Mouse (Mus musculus): Measurements from ENCODE around the gene Tcfl5. TPM values are rescaled to one million over a fixed set of nuclear protein-coding genes. Genes with fewer than 3 reads are reported as not detected.

Tcfl5 gene
- polyA plus RNA-seq (2014; fragmentation: Nextera tagmentation; extraction: Ambion mirVana) = 0.53 and 0.75 TPM in 2 replicates

- no peak for ATAC-seq (ENCODE audit: low read depth)
- Histone ChIP-seq H3K27me3 (ENCODE audit: control insufficient read depth, insufficient read depth, low read length) (peaks cover 27% of the 10 kb centered on the region), H3K9ac (replicated peaks; ENCODE audit: low read depth, low read length) (no peak within 1 kb of the TSS), H3K4me1 (ENCODE audit: control insufficient read depth, insufficient read depth, low read length) (no peaks in the 10 kb centered on the region), H3K4me2 (ENCODE audit: low read depth, low read length) (peak within 1 kb of the TSS; percentile 38), H3K27ac (ENCODE audit: low read depth, low read length) (no peak within 1 kb of the TSS), H3K36me3 (ENCODE audit: control insufficient read depth, insufficient read depth, low read length) (no peaks in the 10 kb centered on the region), H3K9me3 (ENCODE audit: control insufficient read depth, low read length) (peaks cover 6% of the 10 kb centered on the region), H3K4me3 (ENCODE audit: low read depth, low read length) (peak within 1 kb of the TSS; percentile 29)
- 4% methylated on average over 33 of the region's 56 CpGs for WGBS
Measured at GRCm38 (mm10) chr2:180642555-180643260, at the start of gene Tcfl5. Tcfl5 (minus strand) TSS chr2:180642708.

DNA sequence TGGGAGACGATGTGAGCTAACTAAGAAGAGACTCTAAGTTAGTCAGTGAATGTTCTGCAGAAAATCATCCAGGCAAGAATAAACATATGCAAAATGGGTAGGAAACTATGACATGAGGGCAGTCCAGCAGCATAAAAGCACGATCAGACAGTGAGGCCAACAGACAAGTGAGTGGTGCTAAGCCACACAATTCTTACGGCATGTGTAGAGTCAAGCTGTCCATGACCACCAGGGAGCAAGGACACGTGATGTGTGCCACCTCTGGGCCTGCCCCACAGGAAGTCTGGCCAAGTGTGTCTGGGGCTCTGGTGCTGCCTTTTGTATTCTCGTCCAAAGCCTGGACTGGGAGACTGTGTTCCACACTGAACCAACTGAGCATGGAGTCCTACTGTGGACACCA, 47.3 kb upstream of the Tcfl5 start:
- ATAC-seq (ENCODE audit: low read depth) = no peak
- no peak overlapping the region for H3K4me2 ChIP-seq (ENCODE audit: low read depth, low read length)
- H3K4me3 ChIP-seq (ENCODE audit: low read depth, low read length) = no peak overlapping the region
- H3K4me1 ChIP-seq (ENCODE audit: control insufficient read depth, insufficient read depth, low read length) = peaks cover 4% of the 10 kb centered on the region; the same call in 1 of the 2 replicates
- H3K9me3 ChIP-seq (ENCODE audit: control insufficient read depth, low read length) = no peaks in the 10 kb centered on the region
- WGBS = 91% methylated on average over 5 of the region's 5 CpGs
- H3K36me3 ChIP-seq (ENCODE audit: control insufficient read depth, insufficient read depth, low read length) = peaks cover 34% of the 10 kb centered on the region
- no peak overlapping the region for H3K27ac ChIP-seq (ENCODE audit: low read depth, low read length)
- H3K27me3 ChIP-seq (ENCODE audit: control insufficient read depth, insufficient read depth, low read length) = no peaks in the 10 kb centered on the region
- H3K9ac ChIP-seq (replicated peaks; ENCODE audit: low read depth, low read length) = no peak overlapping the region

GRCm38 (mm10) chr2:180684031-180684430, 41.5 kb upstream of the Tcfl5 start:
- Histone ChIP-seq H3K9ac (replicated peaks; ENCODE audit: low read depth, low read length) (no peak overlapping the region), H3K4me1 (ENCODE audit: control insufficient read depth, insufficient read depth, low read length) (no peaks in the 10 kb centered on the region), H3K27me3 (ENCODE audit: control insufficient read depth, insufficient read depth, low read length) (no peaks in the 10 kb centered on the region), H3K27ac (ENCODE audit: low read depth, low read length) (no peak overlapping the region), H3K4me2 (ENCODE audit: low read depth, low read length) (no peak overlapping the region), H3K36me3 (ENCODE audit: control insufficient read depth, insufficient read depth, low read length) (peaks cover 69% of the 10 kb centered on the region), H3K4me3 (ENCODE audit: low read depth, low read length) (no peak overlapping the region), H3K9me3 (ENCODE audit: control insufficient read depth, low read length) (no peaks in the 10 kb centered on the region)
- WGBS = 98% methylated on average over 4 of the region's 4 CpGs
- ATAC-seq (ENCODE audit: low read depth) = no peak

DNA sequence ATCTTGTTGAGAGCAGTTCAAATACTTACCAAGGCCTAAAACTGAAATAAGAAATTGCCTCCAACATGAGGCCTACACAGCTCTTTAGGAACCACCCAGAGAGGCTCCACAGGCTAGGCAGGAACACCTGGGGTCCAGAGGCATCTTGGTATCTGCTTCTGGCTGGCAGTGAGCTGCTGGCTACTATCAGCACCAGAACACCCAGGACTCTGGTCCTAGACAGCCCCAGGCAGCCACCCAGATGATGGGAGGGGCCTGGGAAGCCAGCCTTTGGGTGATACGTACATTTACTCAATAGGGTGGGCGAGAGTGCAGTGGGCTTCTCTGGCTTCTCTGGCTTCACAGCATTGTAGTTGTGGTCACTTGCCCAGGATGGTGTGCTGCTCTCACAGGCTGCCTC, 41.0 kb upstream of the Tcfl5 start:
- Histone ChIP-seq H3K4me3 (ENCODE audit: low read depth, low read length) (no peak overlapping the region), H3K27me3 (ENCODE audit: control insufficient read depth, insufficient read depth, low read length) (no peaks in the 10 kb centered on the region), H3K27ac (ENCODE audit: low read depth, low read length) (no peak overlapping the region), H3K36me3 (ENCODE audit: control insufficient read depth, insufficient read depth, low read length) (peaks cover 66% of the 10 kb centered on the region), H3K9ac (replicated peaks; ENCODE audit: low read depth, low read length) (no peak overlapping the region), H3K4me1 (ENCODE audit: control insufficient read depth, insufficient read depth, low read length) (no peaks in the 10 kb centered on the region), H3K9me3 (ENCODE audit: control insufficient read depth, low read length) (no peaks in the 10 kb centered on the region), H3K4me2 (ENCODE audit: low read depth, low read length) (no peak overlapping the region)
- 96% methylated on average over 2 of the region's 2 CpGs for WGBS
- ATAC-seq (ENCODE audit: low read depth) = no peak

DNA sequence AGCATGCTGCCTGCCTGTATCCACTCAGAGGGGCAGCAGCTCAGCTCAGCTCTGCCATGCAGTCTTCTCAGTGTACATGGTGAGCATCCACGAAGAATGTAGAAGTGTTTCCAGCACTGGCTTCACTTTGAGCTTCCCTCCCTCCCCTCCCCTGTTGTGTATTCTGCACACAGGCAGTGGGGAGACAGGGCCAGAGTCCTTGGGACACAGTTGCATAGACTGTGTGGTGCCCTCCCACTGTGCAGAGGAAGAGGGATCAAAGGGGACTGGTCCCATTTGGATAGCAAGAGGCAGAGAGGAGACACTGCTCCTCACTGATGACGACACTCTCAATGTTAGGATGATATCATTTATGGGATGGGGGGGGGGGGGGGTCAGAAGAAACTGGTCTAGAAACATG, 38.7 kb upstream of the Tcfl5 start:
- Histone ChIP-seq H3K4me2 (ENCODE audit: low read depth, low read length) (no peak overlapping the region), H3K9ac (replicated peaks; ENCODE audit: low read depth, low read length) (no peak overlapping the region), H3K4me1 (ENCODE audit: control insufficient read depth, insufficient read depth, low read length) (no peaks in the 10 kb centered on the region), H3K4me3 (ENCODE audit: low read depth, low read length) (no peak overlapping the region), H3K27ac (ENCODE audit: low read depth, low read length) (no peak overlapping the region), H3K36me3 (ENCODE audit: control insufficient read depth, insufficient read depth, low read length) (peaks cover 47% of the 10 kb centered on the region), H3K27me3 (ENCODE audit: control insufficient read depth, insufficient read depth, low read length) (no peaks in the 10 kb centered on the region), H3K9me3 (ENCODE audit: control insufficient read depth, low read length) (no peaks in the 10 kb centered on the region)
- WGBS = 56% methylated on average over 2 of the region's 2 CpGs
- ATAC-seq (ENCODE audit: low read depth) = no peak

GRCm38 (mm10) chr2:180678609-180679140, 36.2 kb upstream of the Tcfl5 start:
- ATAC-seq (ENCODE audit: low read depth) = peak; percentile 68
- Histone ChIP-seq H3K4me1 (ENCODE audit: control insufficient read depth, insufficient read depth, low read length) (no peaks in the 10 kb centered on the region), H3K27ac (ENCODE audit: low read depth, low read length) (no peak overlapping the region), H3K9me3 (ENCODE audit: control insufficient read depth, low read length) (no peaks in the 10 kb centered on the region), H3K4me3 (ENCODE audit: low read depth, low read length) (no peak overlapping the region), H3K36me3 (ENCODE audit: control insufficient read depth, insufficient read depth, low read length) (peaks cover 39% of the 10 kb centered on the region), H3K27me3 (ENCODE audit: control insufficient read depth, insufficient read depth, low read length) (no peaks in the 10 kb centered on the region), H3K9ac (replicated peaks; ENCODE audit: low read depth, low read length) (no peak overlapping the region), H3K4me2 (ENCODE audit: low read depth, low read length) (no peak overlapping the region)
- WGBS = 28% methylated on average over 4 of the region's 4 CpGs

DNA sequence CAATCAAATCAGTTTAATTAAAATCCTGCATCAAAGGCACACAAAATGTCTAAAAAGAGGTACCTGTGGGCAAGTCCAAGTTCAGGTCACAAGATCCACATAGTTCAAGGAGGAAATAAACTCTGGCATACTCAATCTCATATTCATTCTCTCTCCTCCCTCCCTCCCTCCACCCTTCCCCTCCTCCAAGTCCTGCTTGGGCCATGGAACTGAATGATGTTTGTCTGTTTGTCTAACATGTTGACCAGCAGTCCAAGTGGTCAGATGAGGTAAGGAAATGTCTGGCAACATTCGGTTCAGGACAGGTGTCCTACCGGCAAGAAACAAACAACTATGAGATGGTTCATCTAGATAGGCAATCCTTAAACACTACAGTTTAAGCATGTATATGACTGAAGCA, 34.2 kb upstream of the Tcfl5 start:
- Histone ChIP-seq H3K4me2 (ENCODE audit: low read depth, low read length) (no peak overlapping the region), H3K4me1 (ENCODE audit: control insufficient read depth, insufficient read depth, low read length) (no peaks in the 10 kb centered on the region), H3K9me3 (ENCODE audit: control insufficient read depth, low read length) (no peaks in the 10 kb centered on the region), H3K27me3 (ENCODE audit: control insufficient read depth, insufficient read depth, low read length) (no peaks in the 10 kb centered on the region), H3K36me3 (ENCODE audit: control insufficient read depth, insufficient read depth, low read length) (peaks cover 36% of the 10 kb centered on the region), H3K4me3 (ENCODE audit: low read depth, low read length) (no peak overlapping the region), H3K27ac (ENCODE audit: low read depth, low read length) (no peak overlapping the region), H3K9ac (replicated peaks; ENCODE audit: low read depth, low read length) (no peak overlapping the region)
- WGBS = 97% methylated on average over 2 of the region's 2 CpGs
- ATAC-seq (ENCODE audit: low read depth) = no peak

DNA sequence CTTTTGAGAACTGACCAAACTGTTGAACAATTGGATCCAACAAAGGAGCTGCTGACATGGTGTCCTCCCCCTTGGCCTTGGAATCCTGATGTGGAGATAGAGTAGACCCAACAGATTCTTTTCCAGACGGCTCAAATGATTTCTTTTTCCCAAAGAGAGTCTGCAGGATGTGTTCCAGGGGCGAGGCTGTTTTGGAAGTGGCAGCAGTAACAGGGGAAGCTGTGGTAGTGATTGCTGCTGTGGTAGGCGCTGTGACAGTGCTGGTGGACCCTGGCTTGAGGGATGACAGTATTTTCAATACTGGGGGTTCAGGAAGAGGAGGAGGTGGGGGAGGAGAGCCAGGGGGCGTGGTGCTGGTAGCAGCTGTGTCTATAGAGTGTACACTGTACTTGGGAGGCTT, 19.5 kb upstream of the Tcfl5 start:
- 92% methylated on average over 4 of the region's 4 CpGs for WGBS
- Histone ChIP-seq H3K27me3 (ENCODE audit: control insufficient read depth, insufficient read depth, low read length) (no peaks in the 10 kb centered on the region), H3K27ac (ENCODE audit: low read depth, low read length) (no peak overlapping the region), H3K4me3 (ENCODE audit: low read depth, low read length) (no peak overlapping the region), H3K9me3 (ENCODE audit: control insufficient read depth, low read length) (no peaks in the 10 kb centered on the region), H3K4me1 (ENCODE audit: control insufficient read depth, insufficient read depth, low read length) (0 out of 2 replicates have a peak, but pooled peaks cover 3% of the 10 kb centered on the region), H3K36me3 (ENCODE audit: control insufficient read depth, insufficient read depth, low read length) (peaks cover 29% of the 10 kb centered on the region), H3K4me2 (ENCODE audit: low read depth, low read length) (no peak overlapping the region), H3K9ac (replicated peaks; ENCODE audit: low read depth, low read length) (no peak overlapping the region)
- ATAC-seq (ENCODE audit: low read depth) = no peak

GRCm38 (mm10) chr2:180660521-180660920, 18.0 kb upstream of the Tcfl5 start:
- H3K27me3 ChIP-seq (ENCODE audit: control insufficient read depth, insufficient read depth, low read length) = no peaks in the 10 kb centered on the region
- H3K36me3 ChIP-seq (ENCODE audit: control insufficient read depth, insufficient read depth, low read length) = peaks cover 16% of the 10 kb centered on the region
- 0 out of 2 replicates have a peak, but pooled peaks cover 3% of the 10 kb centered on the region for H3K4me1 ChIP-seq (ENCODE audit: control insufficient read depth, insufficient read depth, low read length)
- no peak overlapping the region for H3K27ac ChIP-seq (ENCODE audit: low read depth, low read length)
- WGBS = 96% methylated on average over 5 of the region's 5 CpGs
- no peak overlapping the region for H3K4me3 ChIP-seq (ENCODE audit: low read depth, low read length)
- no peak overlapping the region for H3K4me2 ChIP-seq (ENCODE audit: low read depth, low read length)
- no peaks in the 10 kb centered on the region for H3K9me3 ChIP-seq (ENCODE audit: control insufficient read depth, low read length)
- no peak overlapping the region for H3K9ac ChIP-seq (replicated peaks; ENCODE audit: low read depth, low read length)
- ATAC-seq (ENCODE audit: low read depth) = no peak

Data from neural tube, embryonic 14.5 days (tissue).